Mouse (Mus musculus): ENCODE measurements at regions not wholly inside any gene's neighbourhood (a gene's known extent, or its start where the extent isn't known, plus 50 kb on each side); places are given as distances from the start of the nearest gene placed in this dataset.

DNA sequence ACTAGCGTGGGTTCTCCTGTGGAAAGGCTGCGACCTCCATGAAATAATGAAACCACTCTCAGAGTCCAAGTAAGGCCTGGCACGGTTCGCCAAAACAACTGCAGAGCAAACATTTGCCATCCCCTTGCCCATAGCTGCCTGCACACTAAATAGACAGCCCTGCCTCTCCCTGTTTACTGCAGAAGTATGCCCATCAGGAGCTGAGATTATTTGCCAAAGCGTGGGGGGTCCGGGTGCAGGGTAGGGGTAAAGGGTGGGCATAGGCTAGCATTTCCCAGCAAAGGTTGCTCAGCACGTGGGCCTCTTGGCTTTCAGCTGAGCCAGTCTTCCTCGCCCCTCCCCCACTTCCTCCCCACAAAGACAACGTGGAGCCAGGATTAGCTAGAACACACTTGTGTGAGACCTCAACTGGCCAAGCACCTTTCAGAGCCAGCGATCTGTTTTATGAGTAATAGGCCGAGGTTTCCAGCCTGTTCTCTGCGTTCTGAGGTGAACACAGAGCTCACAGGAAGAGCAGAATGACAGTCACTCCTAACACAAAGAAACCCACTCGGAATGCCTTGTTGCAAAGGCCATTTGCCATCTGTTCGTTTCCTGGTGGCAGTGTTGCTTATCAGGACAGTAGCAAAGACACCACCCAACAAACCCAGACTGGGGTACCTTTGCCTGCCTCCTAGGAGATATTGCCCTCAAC is 55.6 kb upstream of the Cep85l start:
- DNase-seq (ENCODE audit: low spot score) = peak; percentile 55

DNA sequence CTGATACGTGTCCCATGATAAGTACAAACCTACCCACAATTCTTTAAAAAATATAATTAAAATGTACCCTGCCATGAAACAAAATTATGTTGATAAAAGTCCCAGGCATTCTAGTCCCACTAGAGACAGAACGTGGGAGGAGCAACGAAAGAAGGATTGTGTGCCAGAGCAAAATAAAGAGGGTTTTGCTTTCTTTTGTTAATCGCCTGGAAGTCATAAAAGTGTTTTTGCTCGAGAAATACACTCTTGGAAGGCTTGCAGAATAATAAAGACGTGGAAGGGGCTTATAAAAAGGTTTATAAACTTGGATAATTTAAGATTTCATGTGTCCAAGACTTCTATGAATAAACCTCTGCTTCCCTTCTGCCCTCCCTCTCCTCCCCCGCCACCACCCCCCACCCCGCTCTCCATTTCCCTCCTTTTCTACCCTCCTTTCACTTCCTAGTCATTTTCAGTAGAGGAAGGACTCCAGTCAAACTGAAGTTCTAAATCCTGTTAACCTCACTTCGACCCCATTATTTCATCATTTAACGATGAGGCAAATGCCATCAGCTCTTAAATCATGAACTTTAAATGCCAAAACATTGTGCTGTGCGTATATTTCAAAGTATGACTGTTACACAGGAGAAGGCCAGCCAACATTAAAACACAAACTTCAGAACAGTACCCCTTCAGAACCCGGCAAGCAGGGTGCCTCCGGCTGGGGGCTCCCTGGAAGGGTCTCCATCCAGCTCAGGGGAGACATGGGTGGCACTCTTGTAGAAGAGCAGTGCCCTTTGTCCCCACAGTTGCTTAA is 54.8 kb upstream of the Cep85l start:
- no peak for DNase-seq (ENCODE audit: low spot score)

DNA sequence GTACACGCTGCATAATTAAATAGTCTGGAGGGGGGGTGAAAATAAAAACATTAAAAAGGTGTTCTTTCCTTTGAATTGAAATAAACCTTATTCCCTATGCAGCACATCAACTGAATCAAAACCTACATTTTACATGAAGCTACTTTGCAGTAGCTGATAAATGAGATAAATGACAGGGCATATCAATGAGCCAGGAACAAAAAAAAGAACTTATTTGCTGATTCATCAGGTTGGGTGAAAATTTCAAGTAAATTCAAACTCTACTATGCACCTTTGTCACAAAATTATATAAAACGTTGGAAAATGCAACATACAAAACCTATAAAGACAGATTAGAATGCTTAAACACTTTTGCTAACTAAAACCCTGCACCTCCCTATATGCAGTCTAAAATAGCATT is 53.0 kb upstream of the Cep85l start:
- no peak for DNase-seq (ENCODE audit: low spot score)

DNA sequence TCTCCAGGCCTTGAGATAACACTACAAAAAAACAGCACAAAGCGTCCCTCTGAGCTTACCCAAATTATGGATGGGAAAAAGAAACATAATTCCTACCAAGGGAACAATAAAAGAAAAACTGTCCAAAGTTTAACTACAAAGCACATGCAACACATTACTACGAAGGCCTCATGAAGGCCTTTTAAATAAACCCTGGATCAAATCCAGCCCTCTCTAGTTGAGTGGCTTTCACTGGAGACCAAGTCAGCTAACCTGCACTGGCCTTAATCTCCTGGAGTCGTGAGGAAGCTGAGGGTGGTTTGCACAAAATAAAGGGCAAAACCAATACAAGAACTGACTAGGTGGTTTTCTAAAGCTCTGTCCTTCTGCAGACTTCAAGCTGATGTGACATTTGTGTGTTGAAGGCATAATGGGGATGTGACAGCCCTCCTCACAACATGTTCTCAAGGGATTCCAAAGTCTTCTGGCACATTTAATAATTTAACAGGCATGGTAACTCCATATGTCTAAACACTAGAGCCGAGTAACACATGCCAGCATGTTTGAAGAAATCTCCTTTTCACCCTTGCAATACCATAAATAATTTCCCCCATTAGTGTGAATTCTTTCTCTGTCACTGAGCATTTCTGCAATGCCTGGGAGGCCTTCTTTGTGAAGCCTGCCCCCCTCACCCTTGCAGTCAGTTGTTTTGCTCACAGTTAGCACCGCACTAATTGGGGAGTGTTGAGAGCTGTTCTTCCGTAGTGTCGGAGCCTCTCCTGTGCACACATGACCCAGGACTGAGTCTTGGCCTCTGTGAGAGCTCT is 50.0 kb upstream of the Cep85l start:
- DNase-seq (ENCODE audit: low spot score) = no peak
